Mouse (Mus musculus): ENCODE data around the gene Orc5. TPM values are rescaled to one million over a fixed set of nuclear protein-coding genes. Genes with fewer than 3 reads are reported as not detected.
A peak's percentile ranks its signal among the peaks of the same experiment; 100 is the strongest.
"Not testable (repeated sequence)": the region's sequence is repeated elsewhere in the genome, so short reads cannot be mapped to it uniquely, and the experiment has no call there.

The Orc5 gene
- polyA plus RNA-seq, 1 experiment from 2014 or later, result 39.7 TPM

- no peak for ATAC-seq (replicated peaks)
- Histone ChIP-seq H3K4me1 (no peaks in the 10 kb centered on the region), H3K4me3 (no peak overlapping the region), H3K27me3 (no peaks in the 10 kb centered on the region), H3K9ac (replicated peaks) (no peak overlapping the region), H3K36me3 (peaks cover 9% of the 10 kb centered on the region), H3K4me2 (replicated peaks) (no peak overlapping the region), H3K9me3 (no peaks in the 10 kb centered on the region), H3K27ac (replicated peaks) (no peak overlapping the region)
- 87% methylated on average over 2 of the region's 2 CpGs for WGBS
These were observed 30.5 kb downstream of the Orc5 start for GRCm38 (mm10) chr5:22519708-22520107.

GRCm38 (mm10) chr5:22515745-22516144 is 34.5 kb downstream of the Orc5 start:
- H3K36me3 ChIP-seq; H3K4me3 ChIP-seq; H3K27me3 ChIP-seq; H3K9ac ChIP-seq (replicated peaks); H3K27ac ChIP-seq (replicated peaks); H3K4me2 ChIP-seq (replicated peaks); H3K4me1 ChIP-seq; ATAC-seq (replicated peaks); H3K9me3 ChIP-seq: not testable (repeated sequence)
- 77% methylated on average over 4 of the region's 4 CpGs for WGBS

GRCm38 (mm10) chr5:22514231-22514630 is 36.0 kb downstream of the Orc5 start:
- not testable (repeated sequence) for H3K27me3 ChIP-seq; H3K27ac ChIP-seq (replicated peaks); H3K4me1 ChIP-seq; H3K9ac ChIP-seq (replicated peaks); ATAC-seq (replicated peaks); H3K4me2 ChIP-seq (replicated peaks); H3K4me3 ChIP-seq; H3K36me3 ChIP-seq; H3K9me3 ChIP-seq
- no CpG with 5 or more reads among the region's 7 CpGs for WGBS

GRCm38 (mm10) chr5:22512579-22512978 is 37.6 kb downstream of the Orc5 start:
- no CpG with 5 or more reads among the region's 5 CpGs for WGBS
- H3K4me3 ChIP-seq; H3K27ac ChIP-seq (replicated peaks); H3K36me3 ChIP-seq; H3K4me2 ChIP-seq (replicated peaks); H3K9ac ChIP-seq (replicated peaks); H3K4me1 ChIP-seq; ATAC-seq (replicated peaks); H3K9me3 ChIP-seq; H3K27me3 ChIP-seq: not testable (repeated sequence)

- no peaks in the 10 kb centered on the region for H3K4me1 ChIP-seq
These were observed 38.4 kb downstream of the Orc5 start for GRCm38 (mm10) chr5:22511824-22512223.

GRCm38 (mm10) chr5:22508560-22508959 is 41.7 kb downstream of the Orc5 start:
- Histone ChIP-seq H3K9ac (replicated peaks) (no peak overlapping the region), H3K36me3 (no peaks in the 10 kb centered on the region), H3K4me1 (no peaks in the 10 kb centered on the region), H3K9me3 (no peaks in the 10 kb centered on the region), H3K4me2 (replicated peaks) (no peak overlapping the region), H3K27ac (replicated peaks) (no peak overlapping the region), H3K27me3 (no peaks in the 10 kb centered on the region), H3K4me3 (no peak overlapping the region)
- no peak for ATAC-seq (replicated peaks)
- WGBS, result 84% methylated on average over 5 of the region's 5 CpGs

More at GRCm38 (mm10) chr5:22511824-22512223, 38.4 kb downstream of the Orc5 start:
- Histone ChIP-seq H3K27me3 (no peaks in the 10 kb centered on the region), H3K4me2 (replicated peaks) (no peak overlapping the region), H3K36me3 (no peaks in the 10 kb centered on the region), H3K9ac (replicated peaks) (no peak overlapping the region), H3K27ac (replicated peaks) (no peak overlapping the region), H3K4me3 (no peak overlapping the region), H3K9me3 (no peaks in the 10 kb centered on the region)
- ATAC-seq (replicated peaks), result no peak
- WGBS, result 79% methylated on average over 8 of the region's 8 CpGs

GRCm38 (mm10) chr5:22499437-22499836 is 50.8 kb downstream of the Orc5 start:
- Histone ChIP-seq H3K4me3 (no peak overlapping the region), H3K4me2 (replicated peaks) (no peak overlapping the region), H3K4me1 (no peaks in the 10 kb centered on the region), H3K27ac (replicated peaks) (no peak overlapping the region), H3K9me3 (no peaks in the 10 kb centered on the region), H3K36me3 (peaks cover 13% of the 10 kb centered on the region; the same call in 1 of the 2 replicates), H3K27me3 (no peaks in the 10 kb centered on the region), H3K9ac (replicated peaks) (no peak overlapping the region)
- 93% methylated on average over 5 of the region's 5 CpGs for WGBS
- ATAC-seq (replicated peaks), result no peak

- Histone ChIP-seq H3K4me1 (peaks cover 12% of the 10 kb centered on the region), H3K4me2 (replicated peaks) (no peak overlapping the region), H3K27ac (replicated peaks) (no peak overlapping the region), H3K9me3 (no peaks in the 10 kb centered on the region), H3K9ac (replicated peaks) (no peak overlapping the region), H3K27me3 (no peaks in the 10 kb centered on the region), H3K36me3 (no peaks in the 10 kb centered on the region), H3K4me3 (no peak overlapping the region)
- ATAC-seq (replicated peaks), result no peak
These were observed 59.1 kb downstream of the Orc5 start for GRCm38 (mm10) chr5:22491088-22491487.

- H3K36me3 ChIP-seq, result no peaks in the 10 kb centered on the region
- no peak overlapping the region for H3K27ac ChIP-seq (replicated peaks)
- no peaks in the 10 kb centered on the region for H3K9me3 ChIP-seq
- H3K27me3 ChIP-seq, result no peaks in the 10 kb centered on the region
- 77% methylated on average over 4 of the region's 4 CpGs for WGBS
- ATAC-seq (replicated peaks), result no peak
- no peak overlapping the region for H3K4me2 ChIP-seq (replicated peaks)
- H3K4me3 ChIP-seq, result no peak overlapping the region
- H3K9ac ChIP-seq (replicated peaks), result no peak overlapping the region
- H3K4me1 ChIP-seq, result peaks cover 12% of the 10 kb centered on the region
These were observed 61.1 kb downstream of the Orc5 start for GRCm38 (mm10) chr5:22489091-22489490.

- H3K27me3 ChIP-seq, result no peaks in the 10 kb centered on the region
- no peak overlapping the region for H3K4me2 ChIP-seq (replicated peaks)
- no peaks in the 10 kb centered on the region for H3K36me3 ChIP-seq
- peak; percentile 55 for ATAC-seq (replicated peaks)
- H3K4me1 ChIP-seq, result peaks cover 21% of the 10 kb centered on the region
- no peak overlapping the region for H3K27ac ChIP-seq (replicated peaks)
- H3K4me3 ChIP-seq, result no peak overlapping the region
- no peaks in the 10 kb centered on the region for H3K9me3 ChIP-seq
- no peak overlapping the region for H3K9ac ChIP-seq (replicated peaks)
- 41% methylated on average over 6 of the region's 6 CpGs for WGBS
These were observed 63.5 kb downstream of the Orc5 start for GRCm38 (mm10) chr5:22486601-22487206.

GRCm38 (mm10) chr5:22485764-22486163 is 64.5 kb downstream of the Orc5 start:
- peaks cover 21% of the 10 kb centered on the region for H3K4me1 ChIP-seq
- WGBS, result 65% methylated on average over 1 of the region's 1 CpGs
- no peaks in the 10 kb centered on the region for H3K27me3 ChIP-seq
- no peak overlapping the region for H3K4me3 ChIP-seq
- no peak overlapping the region for H3K9ac ChIP-seq (replicated peaks)
- H3K27ac ChIP-seq (replicated peaks), result no peak overlapping the region
- no peak overlapping the region for H3K4me2 ChIP-seq (replicated peaks)
- H3K9me3 ChIP-seq, result no peaks in the 10 kb centered on the region
- no peaks in the 10 kb centered on the region for H3K36me3 ChIP-seq
- ATAC-seq (replicated peaks), result no peak

GRCm38 (mm10) chr5:22482567-22482966 is 67.7 kb downstream of the Orc5 start:
- H3K4me3 ChIP-seq, result no peak overlapping the region
- no peaks in the 10 kb centered on the region for H3K27me3 ChIP-seq
- no peaks in the 10 kb centered on the region for H3K9me3 ChIP-seq
- peaks cover 21% of the 10 kb centered on the region for H3K4me1 ChIP-seq
- no peak overlapping the region for H3K4me2 ChIP-seq (replicated peaks)
- 64% methylated on average over 5 of the region's 5 CpGs for WGBS
- ATAC-seq (replicated peaks), result peak; percentile 65; the same call in 1 of the 2 replicates
- H3K9ac ChIP-seq (replicated peaks), result no peak overlapping the region
- no peaks in the 10 kb centered on the region for H3K36me3 ChIP-seq
- H3K27ac ChIP-seq (replicated peaks), result peak overlapping the region; percentile 34

- H3K27me3 ChIP-seq; H3K9ac ChIP-seq (replicated peaks); H3K36me3 ChIP-seq; H3K4me3 ChIP-seq; ATAC-seq (replicated peaks); H3K27ac ChIP-seq (replicated peaks); H3K9me3 ChIP-seq; H3K4me2 ChIP-seq (replicated peaks); H3K4me1 ChIP-seq: not testable (repeated sequence)
- WGBS, result 97% methylated on average over 6 of the region's 11 CpGs
These were observed 77.8 kb downstream of the Orc5 start for GRCm38 (mm10) chr5:22472445-22472844.
